In the genomic region with DNA sequence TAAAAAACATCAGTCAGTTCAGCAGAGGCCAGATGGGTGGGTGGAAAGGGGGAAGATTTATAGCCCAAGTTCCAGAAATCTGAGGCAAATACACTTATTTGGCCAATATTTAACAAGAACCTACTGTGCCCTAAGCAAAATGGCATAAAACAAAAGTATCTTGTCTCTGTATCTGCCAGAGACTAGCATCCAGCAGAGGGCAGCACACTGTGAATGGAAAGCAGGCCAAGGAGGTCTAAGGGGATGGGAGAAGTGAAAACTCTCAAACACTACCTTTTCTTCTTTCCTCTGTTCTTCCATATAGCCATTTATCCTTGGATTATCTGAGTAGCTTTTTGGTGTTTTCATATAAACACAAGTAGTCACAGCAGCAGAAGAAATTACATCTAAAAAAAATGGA, we compare ENCODE assay signal across 8 mouse cellular contexts.
A peak's percentile ranks its signal among the peaks of the same experiment; 100 is the strongest.
DNase-seq lines count a peak whose midpoint lies in the region; ATAC-seq and TF ChIP-seq lines count a peak whose summit lies in the region.

No protein-coding gene starts in this region.

- peak; percentile 53 for DNase-seq in hindbrain, embryonic 10.5 days (ENCODE audit: low spot score)
- DNase-seq in 3T3-L1 (ENCODE audit: low read depth, low spot score) (peak; percentile 72), Patski (ENCODE audit: low read depth, low spot score) (no peak)
- DNase-seq in embryo, embryonic 9.5 days (ENCODE audit: extremely low spot score): peak; percentile 36
- peak; percentile 53 to 63 for DNase-seq in layer of hippocampus, postnatal 10 days (ENCODE audit: low spot score in 2 of 2)
- peak; percentile 62 for DNase-seq in retina, embryonic 14.5 days (ENCODE audit: low spot score)

- no peaks in the 10 kb centered on the region for H3K9me3 ChIP-seq in hindbrain, embryonic 10.5 days
- no peaks in the 10 kb centered on the region for H3K9me3 ChIP-seq in hindbrain, embryonic 13.5 days

- H3K4me1 ChIP-seq in hindbrain, embryonic 10.5 days (replicated peaks): no peaks in the 10 kb centered on the region
- no peaks in the 10 kb centered on the region for H3K4me1 ChIP-seq in hindbrain, embryonic 13.5 days (replicated peaks)

- H3K4me2 ChIP-seq in hindbrain, embryonic 13.5 days: no peak overlapping the region

- peak; percentile 61 for TF ChIP-seq CTCF in Patski (IDR thresholded peaks at IDR 0.05)

- no peak overlapping the region for H3K27ac ChIP-seq in hindbrain, embryonic 10.5 days
- no peak overlapping the region for H3K27ac ChIP-seq in hindbrain, embryonic 13.5 days

- H3K36me3 ChIP-seq in hindbrain, embryonic 10.5 days: no peaks in the 10 kb centered on the region
- H3K36me3 ChIP-seq in hindbrain, embryonic 13.5 days: no peaks in the 10 kb centered on the region

- in situ Hi-C loops in Patski (cut with MboI; ENCODE audit: low pct_unique_long_range_greater_than_20kb): loop anchor here (25.0 kb wide), 1 partner anchor 973 kb away; a partner anchor contains a TSS

- H3K4me3 ChIP-seq in hindbrain, embryonic 10.5 days: no peak overlapping the region
- no peak overlapping the region for H3K4me3 ChIP-seq in hindbrain, embryonic 13.5 days

- no peak overlapping the region for H3K9ac ChIP-seq in hindbrain, embryonic 13.5 days

- POLR2A ChIA-PET in Patski (lab: Charles Lee): no interaction called here

- CTCF ChIA-PET in Patski (lab: Charles Lee): interaction anchor here (0.6 to 1.5 kb wide), 8 partner anchors 10 to 966 kb away, joined by 3 to 4 read pairs (median 3); no protein-coding TSS in a partner anchor

- ATAC-seq in hindbrain, embryonic 13.5 days (ENCODE audit: low FRiP score): no peak
- ATAC-seq in Patski: no peak
- no peak for ATAC-seq in activated CD4-positive, CD25-positive, alpha-beta regulatory T cell, adult 4 months

- no peaks in the 10 kb centered on the region for H3K27me3 ChIP-seq in hindbrain, embryonic 10.5 days (ENCODE audit: insufficient read depth, poor library complexity, severe bottlenecking)
- H3K27me3 ChIP-seq in hindbrain, embryonic 13.5 days: no peaks in the 10 kb centered on the region
- H3K27me3 ChIP-seq in Patski: peaks cover 3% of the 10 kb centered on the region
